Mouse (Mus musculus) embryonic fibroblast, embryonic 13.5 days (primary cell): ENCODE results near the gene Kctd5. TPM values are rescaled to one million over a fixed set of nuclear protein-coding genes. Genes with fewer than 3 reads are reported as not detected.
A peak's percentile ranks its signal among the peaks of the same experiment; 100 is the strongest.

Source experiments
- H3K27ac ChIP-seq: 2 replicates; pipeline ENCODE4 v1.5.1; 2012; ENCODE audit warnings: low read length, control low read depth, inconsistent platforms; ENCODE audit not compliant: insufficient read depth
- H3K4me1 ChIP-seq: 2 replicates; pipeline ENCODE4 v1.6.1; 2011; ENCODE audit warnings: low read length; ENCODE audit not compliant: control insufficient read depth, insufficient read depth
- H3K4me3 ChIP-seq: 2 replicates; pipeline ENCODE4 v1.5.1; 2011; ENCODE audit warnings: mild to moderate bottlenecking, control low read depth, low read length; ENCODE audit not compliant: insufficient read depth
- CTCF ChIP-seq: IDR thresholded peaks from 2 replicates; pipeline ENCODE4 v1.5.1; 2011; ENCODE audit warnings: mild to moderate bottlenecking, control low read depth, low read length, moderate library complexity, borderline replicate concordance; ENCODE audit not compliant: insufficient read depth
- POLR2A ChIP-seq: IDR thresholded peaks from 2 replicates; pipeline ENCODE4 v1.6.1; 2011; ENCODE audit warnings: low read depth, mild to moderate bottlenecking, control low read depth, low read length, moderate library complexity
- polyA plus RNA-seq: library from polyadenylated mRNA; stranded (reverse); fragments of >200 nt; gene quantifications from 2 replicates; pipeline ENCODE4 v1.2.4, GENCODE M21; 2011; ENCODE audit warnings: low read depth; ENCODE audit not compliant: missing spikeins, insufficient read length

Gene Kctd5
- polyA plus RNA-seq, 1 experiment: 80.8 TPM

GRCm38 (mm10) chr17:24077101-24077500 lies 3.8 kb upstream of the Kctd5 start:
- no peaks in the 10 kb centered on the region for H3K4me1 ChIP-seq
- TF ChIP-seq POLR2A (no peak), CTCF (no peak)

DNA sequence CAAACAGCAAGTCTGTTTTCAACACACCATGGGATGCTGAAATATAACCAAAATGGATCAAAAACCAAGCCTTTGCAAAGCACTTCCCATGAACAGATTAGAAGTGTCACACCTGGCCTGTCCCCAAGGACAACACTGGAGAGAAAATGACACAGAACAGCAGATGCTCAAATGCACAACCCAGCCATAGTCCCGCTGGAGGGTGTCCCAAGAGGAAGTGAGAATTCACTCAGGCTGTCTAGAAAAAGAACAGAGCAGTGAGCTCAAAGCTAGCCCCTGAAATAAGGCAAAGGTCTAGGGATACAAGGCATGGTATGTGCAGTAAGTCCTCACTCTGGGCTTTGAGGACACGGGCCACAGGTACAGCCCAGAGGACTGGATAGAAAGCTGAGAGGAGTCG lies 3.8 kb downstream of the Kctd5 start:
- no peak overlapping the region for H3K4me3 ChIP-seq
- peak overlapping the region; percentile 58; the same call in 1 of the 2 replicates for H3K27ac ChIP-seq
- TF ChIP-seq POLR2A: no peak
- no peak for TF ChIP-seq CTCF
- peaks cover 22% of the 10 kb centered on the region for H3K4me1 ChIP-seq

More at GRCm38 (mm10) chr17:24077101-24077500, 3.8 kb upstream of the Kctd5 start:
- Histone ChIP-seq H3K4me3 (no peak overlapping the region), H3K27ac (no peak overlapping the region)

DNA sequence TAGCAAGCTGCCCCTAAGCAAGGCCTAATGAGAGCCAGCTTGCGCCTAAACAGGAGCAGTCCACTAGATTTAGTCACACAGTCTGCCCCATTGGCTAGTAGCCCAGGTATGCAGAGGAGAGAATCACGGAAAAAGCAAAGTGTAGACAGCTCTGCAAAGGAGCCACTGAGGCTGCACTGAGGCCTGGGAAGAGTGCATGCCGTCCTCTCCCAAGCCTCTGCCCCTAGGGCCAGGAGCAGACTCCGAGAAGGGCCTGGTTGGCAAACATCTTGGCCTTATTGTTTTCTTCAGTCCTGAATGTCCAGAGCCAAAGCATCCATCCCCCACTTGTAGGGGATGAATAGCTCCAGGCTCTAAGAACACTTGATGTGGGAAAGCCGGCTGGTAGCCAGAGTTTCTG lies 5.0 kb downstream of the Kctd5 start:
- peak overlapping the region; percentile 84 for H3K27ac ChIP-seq

GRCm38 (mm10) chr17:24062459-24063155 lies 10.7 kb downstream of the Kctd5 start:
- TF ChIP-seq CTCF: no peak
- TF ChIP-seq POLR2A: no peak
- H3K4me1 ChIP-seq: peaks cover 10% of the 10 kb centered on the region
- no peak overlapping the region for H3K27ac ChIP-seq

More for the DNA sequence above, 5.0 kb downstream of the Kctd5 start:
- no peak for TF ChIP-seq CTCF
- no peak for TF ChIP-seq POLR2A
- peaks cover 22% of the 10 kb centered on the region for H3K4me1 ChIP-seq
- no peak overlapping the region for H3K4me3 ChIP-seq

DNA sequence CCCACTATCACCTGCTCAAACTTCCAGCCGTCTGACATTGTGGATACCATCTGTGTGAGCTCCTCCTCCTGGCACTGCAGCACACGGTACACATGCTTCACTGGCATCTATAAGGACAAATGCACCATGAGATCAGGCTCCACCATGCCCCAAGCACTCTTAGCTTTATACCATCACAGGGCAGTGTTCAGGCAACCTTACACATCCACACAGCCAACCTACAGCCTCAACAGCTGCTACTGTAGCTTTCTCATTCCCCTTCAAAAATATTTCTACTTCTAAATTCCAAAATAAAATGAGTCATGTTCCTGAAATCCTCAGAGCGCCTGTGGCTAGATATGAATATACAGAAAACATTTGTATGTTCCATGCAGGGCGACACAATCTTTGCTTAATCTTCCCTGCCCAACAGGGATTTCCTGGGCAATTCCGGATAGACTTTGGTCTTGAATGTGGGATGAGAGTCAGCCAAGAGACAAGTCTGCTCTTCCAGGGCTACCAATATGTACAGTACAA lies 15.5 kb downstream of the Kctd5 start:
- no peak overlapping the region for H3K4me3 ChIP-seq
- H3K4me1 ChIP-seq: peaks cover 10% of the 10 kb centered on the region
- no peak for TF ChIP-seq POLR2A
- no peak for TF ChIP-seq CTCF
- H3K27ac ChIP-seq: peak overlapping the region; percentile 30; the same call in 1 of the 2 replicates

More at GRCm38 (mm10) chr17:24062459-24063155, 10.7 kb downstream of the Kctd5 start:
- H3K4me3 ChIP-seq: no peak overlapping the region

DNA sequence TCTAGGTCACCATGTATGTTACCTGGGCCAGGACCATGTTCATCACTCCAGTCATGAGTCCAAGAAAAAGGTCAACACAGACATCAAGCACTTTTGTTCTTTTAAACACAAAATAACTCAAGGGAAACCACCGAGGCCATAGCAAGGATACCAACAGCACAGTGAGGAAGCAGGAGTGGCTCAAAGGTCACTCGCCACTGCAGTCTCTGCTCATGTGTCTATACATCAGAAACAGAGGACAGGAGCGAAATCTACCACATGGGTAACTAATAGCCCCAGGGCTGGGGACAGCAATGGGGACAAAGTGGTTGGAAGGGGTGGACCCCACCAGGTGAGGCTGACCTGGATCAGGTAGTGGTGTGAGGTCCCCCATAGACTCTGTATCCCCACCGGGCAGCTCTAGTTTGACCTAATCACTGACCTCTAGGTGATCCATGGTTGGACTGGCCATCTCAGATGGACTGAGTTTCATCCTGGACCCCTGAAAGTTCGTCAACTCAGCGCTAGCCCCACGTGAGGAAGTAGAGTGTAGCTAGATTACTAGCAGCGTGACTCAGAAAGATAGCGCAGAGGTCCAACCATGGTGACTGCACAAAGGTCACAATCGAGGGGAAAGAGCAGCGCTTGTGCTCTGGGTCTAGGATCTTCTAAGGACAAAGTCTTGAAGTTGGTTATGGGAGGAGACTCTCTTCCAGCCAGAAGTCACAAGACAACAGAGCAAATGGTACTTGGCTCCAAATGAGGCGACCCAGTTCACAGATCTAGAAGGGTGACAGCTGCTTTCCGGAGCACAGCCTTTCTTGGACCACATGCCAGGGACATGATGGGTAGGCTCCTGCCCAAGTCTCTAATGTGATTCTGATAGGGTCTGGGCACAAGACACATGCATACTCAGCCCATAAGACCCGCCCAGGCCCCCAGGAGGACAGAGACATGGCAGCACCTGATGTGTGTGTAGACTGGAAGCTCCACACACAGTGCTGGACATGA lies 16.4 kb downstream of the Kctd5 start:
- TF ChIP-seq CTCF (no peak), POLR2A (no peak)
- Histone ChIP-seq H3K27ac (no peak overlapping the region), H3K4me1 (peaks cover 10% of the 10 kb centered on the region), H3K4me3 (no peak overlapping the region)

GRCm38 (mm10) chr17:24049008-24049407 lies 24.3 kb downstream of the Kctd5 start:
- H3K27ac ChIP-seq: no peak overlapping the region
- no peak overlapping the region for H3K4me3 ChIP-seq
- no peaks in the 10 kb centered on the region for H3K4me1 ChIP-seq
- TF ChIP-seq CTCF (no peak), POLR2A (no peak)

GRCm38 (mm10) chr17:24048053-24048452 lies 25.2 kb downstream of the Kctd5 start:
- H3K4me3 ChIP-seq: no peak overlapping the region
- no peaks in the 10 kb centered on the region for H3K4me1 ChIP-seq
- TF ChIP-seq POLR2A: no peak
- no peak for TF ChIP-seq CTCF
- H3K27ac ChIP-seq: no peak overlapping the region

DNA sequence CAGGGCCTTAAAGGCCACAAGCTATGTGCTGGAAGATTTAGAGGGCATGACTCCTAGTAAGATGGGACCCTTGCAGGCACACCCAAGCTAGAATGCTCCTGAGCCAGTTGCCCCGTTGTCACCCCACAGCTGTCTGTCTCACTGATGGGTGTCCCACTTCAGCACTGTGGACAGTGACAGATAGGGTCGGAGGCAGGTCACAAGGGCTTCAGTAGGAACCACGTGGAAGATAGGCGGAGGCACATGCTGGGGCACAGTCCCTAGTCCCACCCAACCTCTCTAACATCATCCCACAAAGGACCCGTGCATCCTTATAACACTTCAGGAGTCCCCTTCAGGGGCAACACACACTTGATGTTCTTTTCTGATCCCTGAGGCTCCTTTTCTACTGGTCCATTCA lies 27.3 kb downstream of the Kctd5 start:
- no peak overlapping the region for H3K27ac ChIP-seq
- H3K4me1 ChIP-seq: no peaks in the 10 kb centered on the region
- no peak for TF ChIP-seq CTCF
- TF ChIP-seq POLR2A: no peak
- H3K4me3 ChIP-seq: no peak overlapping the region

GRCm38 (mm10) chr17:24045608-24046007 lies 27.7 kb downstream of the Kctd5 start:
- no peaks in the 10 kb centered on the region for H3K4me1 ChIP-seq
- no peak overlapping the region for H3K27ac ChIP-seq
- TF ChIP-seq POLR2A: no peak
- no peak for TF ChIP-seq CTCF
- H3K4me3 ChIP-seq: no peak overlapping the region

- H3K4me3 ChIP-seq: no peak overlapping the region
- H3K4me1 ChIP-seq: no peaks in the 10 kb centered on the region
- H3K27ac ChIP-seq: no peak overlapping the region
- TF ChIP-seq POLR2A: no peak
- TF ChIP-seq CTCF: no peak
These were observed 28.8 kb downstream of the Kctd5 start for GRCm38 (mm10) chr17:24044482-24044881.
